Mouse (Mus musculus) forebrain, embryonic 15.5 days (tissue): ENCODE measurements around the gene Foxa2. TPM values are rescaled to one million over a fixed set of nuclear protein-coding genes. Genes with fewer than 3 reads are reported as not detected.

Source experiments
- microRNA-seq: library from miRNA; unstranded; fragments of <30 nt; microRNA quantifications from one replicate; pipeline ENCODE4, GENCODE M21; 2016
- polyA plus RNA-seq: library from polyadenylated mRNA; unstranded; fragments of >200 nt; fragmentation: Nextera tagmentation; extraction: Ambion mirVana; gene quantifications from 2 replicates; pipeline ENCODE4 v1.2.1, GENCODE M21; 2015

The Foxa2 gene
- polyA plus RNA-seq, 1 experiment from 2014 or later = not detected

Small RNA genes lying within 50 kb of the gene (microRNA-seq; reads per million reads assigned to microRNA genes)
- gene Gm27420 = not detected
